Mouse (Mus musculus) lung, postnatal 0 days (tissue): ENCODE results near the gene Trim61.

Experiments used
- CTCF ChIP-seq: IDR thresholded peaks from 2 replicates; pipeline ENCODE4 v1.5.1; 2016; ENCODE audit warnings: antibody characterized with exemption, mild to moderate bottlenecking
- EP300 ChIP-seq: IDR thresholded peaks from 2 replicates; pipeline ENCODE4 v1.6.1; 2016; ENCODE audit warnings: antibody characterized with exemption, mild to moderate bottlenecking, control low read depth

DNA sequence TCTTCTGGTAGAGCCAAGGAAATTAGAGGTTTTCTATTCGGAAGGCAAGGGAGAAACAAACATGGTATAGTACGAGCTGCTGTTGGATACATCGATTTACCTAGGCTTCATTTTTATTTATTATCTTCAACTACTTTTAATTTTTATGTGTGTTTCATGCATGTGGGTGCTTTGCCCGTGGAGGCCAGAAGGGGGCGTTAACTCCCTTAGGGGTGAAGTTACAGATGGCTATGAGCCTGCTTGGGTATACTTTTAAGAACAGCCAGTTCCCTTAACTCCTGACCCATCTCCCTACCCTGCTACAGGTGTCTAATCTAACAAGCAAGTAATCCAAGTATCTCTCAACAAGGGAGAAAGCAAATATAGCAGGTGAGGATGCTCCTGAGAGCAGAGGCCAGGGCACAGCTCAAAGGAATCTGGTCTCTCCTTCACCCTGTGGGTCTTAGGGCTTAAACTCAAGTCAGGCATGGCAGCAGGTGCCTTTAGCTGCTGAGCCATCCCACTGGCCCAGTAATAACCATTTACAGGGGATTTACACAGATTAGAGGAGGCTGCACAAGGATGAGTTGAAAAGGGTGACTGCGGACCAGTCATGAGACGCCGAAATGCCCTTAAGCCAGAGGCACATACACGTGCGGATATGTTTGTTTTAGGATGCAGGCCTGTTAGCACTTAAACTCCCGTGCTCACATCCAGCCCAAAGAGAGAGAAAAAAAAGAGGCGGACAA is 10.8 kb upstream of the Trim61 start:
- TF ChIP-seq CTCF (no peak), EP300 (no peak)
